Mouse (Mus musculus) large intestine, adult 2 months (tissue): ENCODE measurements at regions not wholly inside any gene's neighbourhood (a gene's known extent, or its start where the extent isn't known, plus 50 kb on each side); places are given as distances from the start of the nearest gene placed in this dataset.
"Not testable (repeated sequence)": the region's sequence is repeated elsewhere in the genome, so short reads cannot be mapped to it uniquely, and the experiment has no call there.

Source experiments
- DNase-seq: peaks from one replicate; pipeline ENCODE4 v3.0.0-alpha.2; 2012; ENCODE audit warnings: low read depth, low spot score
- WGBS: fragments of 180-500 bp; shearing (Covaris S2); methylation state at CpG from one replicate; pipeline ENCODE4 v1.1.7; 2018; 5-methylcytosine and 5-hydroxymethylcytosine counted together

DNA sequence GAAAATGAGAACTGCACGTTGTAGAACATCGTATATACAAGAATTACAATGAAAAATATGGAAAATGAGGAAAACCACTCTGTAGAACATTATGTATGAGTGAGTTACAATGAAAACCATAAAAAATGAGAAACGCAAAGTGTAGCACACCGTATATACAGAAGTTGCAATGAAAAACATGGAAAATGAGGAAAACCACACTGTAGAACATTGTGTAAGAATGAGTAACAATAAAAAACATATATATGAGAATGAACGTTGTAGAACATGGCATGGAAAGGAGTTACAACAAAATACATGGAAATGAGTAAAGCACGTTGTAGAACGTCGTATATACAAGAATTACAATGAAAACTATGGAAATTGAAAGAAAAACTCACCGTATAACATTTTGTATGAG lies 378.6 kb downstream of the Gm3376 start:
- WGBS = 88% methylated on average over 7 of the region's 9 CpGs
- peak; percentile 100 for DNase-seq

- DNase-seq = not testable (repeated sequence)
- 82% methylated on average over 7 of the region's 7 CpGs for WGBS
These were observed 379.2 kb downstream of the Gm3376 start for GRCm38 (mm10) chrY:4150681-4151080.

- 80% methylated on average over 6 of the region's 6 CpGs for WGBS
- DNase-seq = peak; percentile 29
These were observed 381.5 kb downstream of the Gm3376 start for GRCm38 (mm10) chrY:4152998-4153397.

DNA sequence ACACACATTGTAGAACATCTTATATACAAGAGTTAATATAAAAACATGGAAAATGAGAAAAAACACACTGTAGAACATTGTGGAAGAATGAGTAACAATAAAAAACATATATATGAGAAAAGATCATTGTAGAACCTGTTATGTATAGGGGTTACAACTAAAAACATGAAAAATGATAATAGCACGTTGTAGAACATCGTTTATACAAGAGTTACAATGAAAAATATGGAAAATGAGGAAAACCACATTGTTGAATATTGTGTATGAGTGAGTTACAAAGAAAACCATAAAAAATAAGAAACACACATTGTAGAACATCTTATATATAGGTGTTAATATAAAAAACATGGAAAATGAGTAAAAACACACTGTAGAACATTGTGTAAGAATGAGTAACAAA lies 388.9 kb downstream of the Gm3376 start:
- 75% methylated on average over 2 of the region's 2 CpGs for WGBS

More for the DNA sequence above, 388.9 kb downstream of the Gm3376 start:
- DNase-seq = peak; percentile 3
